Mouse (Mus musculus) midbrain, embryonic 10.5 days (tissue): ENCODE data around the gene Clip1. TPM values are rescaled to one million over a fixed set of nuclear protein-coding genes. Genes with fewer than 3 reads are reported as not detected.
"Not testable (repeated sequence)": the region's sequence is repeated elsewhere in the genome, so short reads cannot be mapped to it uniquely, and the experiment has no call there.

Experiments used
- DNase-seq: peaks from one replicate; pipeline ENCODE4 v3.0.0-alpha.2; 2017; ENCODE audit warnings: low spot score
- H3K27ac ChIP-seq: fragments of 300-500 bp; sonication (generic); replicated peaks from 2 replicates; pipeline ENCODE4 v1.5.1; 2016; ENCODE audit warnings: mild to moderate bottlenecking
- H3K27me3 ChIP-seq: fragments of 300-500 bp; sonication (generic); 2 replicates; pipeline ENCODE4 v1.6.1; 2016; ENCODE audit warnings: low read depth, mild to moderate bottlenecking; ENCODE audit not compliant: poor library complexity, severe bottlenecking
- H3K36me3 ChIP-seq: fragments of 300-500 bp; sonication (generic); 2 replicates; pipeline ENCODE4 v1.6.1; 2016; ENCODE audit warnings: mild to moderate bottlenecking, moderate library complexity
- H3K4me1 ChIP-seq: fragments of 300-500 bp; sonication (generic); 2 replicates; pipeline ENCODE4 v1.6.1; 2016
- H3K4me3 ChIP-seq: fragments of 300-500 bp; sonication (generic); 2 replicates; pipeline ENCODE4 v1.5.1; 2016; ENCODE audit warnings: mild to moderate bottlenecking, moderate library complexity
- H3K9me3 ChIP-seq: fragments of 300-500 bp; sonication (generic); replicated peaks from 2 replicates; pipeline ENCODE4 v1.6.1; 2016; ENCODE audit warnings: mild to moderate bottlenecking
- WGBS: fragments of 180-500 bp; shearing (Covaris S2); methylation state at CpG from one replicate; pipeline ENCODE4 v1.1.7; 2016; 5-methylcytosine and 5-hydroxymethylcytosine counted together
- polyA plus RNA-seq: library from polyadenylated mRNA; unstranded; fragments of >200 nt; fragmentation: Nextera tagmentation; extraction: Ambion mirVana; gene quantifications from 2 replicates; pipeline ENCODE4 v1.2.1, GENCODE M21; 2016

The Clip1 gene
- polyA plus RNA-seq = 51.3 and 55.8 TPM in 2 replicates

- peak; percentile 71 for DNase-seq
- peak within 1 kb of the TSS; percentile 99 for H3K27ac ChIP-seq
- no peaks in the 10 kb centered on the region for H3K27me3 ChIP-seq
- peak within 1 kb of the TSS; percentile 98 for H3K4me3 ChIP-seq
- WGBS = under 1% methylated on average over 58 of the region's 64 CpGs
- H3K9me3 ChIP-seq = no peaks in the 10 kb centered on the region
- peaks cover 36% of the 10 kb centered on the region for H3K4me1 ChIP-seq
- no peaks in the 10 kb centered on the region for H3K36me3 ChIP-seq
These were observed at the start of gene Clip1 for GRCm38 (mm10) chr5:123684221-123685144. TSS of gene Clip1 (minus strand) at chr5:123684618.

- H3K9me3 ChIP-seq = no peaks in the 10 kb centered on the region
- DNase-seq = no peak
- no peaks in the 10 kb centered on the region for H3K27me3 ChIP-seq
- 96% methylated on average over 2 of the region's 2 CpGs for WGBS
- no peak overlapping the region for H3K27ac ChIP-seq
- H3K4me1 ChIP-seq = no peaks in the 10 kb centered on the region
- peaks cover 89% of the 10 kb centered on the region for H3K36me3 ChIP-seq
- no peak overlapping the region for H3K4me3 ChIP-seq
These were observed 46.6 kb upstream of the Clip1 start for GRCm38 (mm10) chr5:123730981-123731380.

GRCm38 (mm10) chr5:123723816-123724215 lies 39.4 kb upstream of the Clip1 start:
- 88% methylated on average over 7 of the region's 7 CpGs for WGBS
- H3K27me3 ChIP-seq, H3K4me3 ChIP-seq, DNase-seq, H3K27ac ChIP-seq, H3K9me3 ChIP-seq: not testable (repeated sequence)
- peaks cover 15% of the 10 kb centered on the region for H3K4me1 ChIP-seq
- peaks cover 17% of the 10 kb centered on the region for H3K36me3 ChIP-seq

GRCm38 (mm10) chr5:123720328-123721311 lies 36.2 kb upstream of the Clip1 start, which contains the start of gene Zcchc8:
TSS of gene Zcchc8 (minus strand) at chr5:123721100.
- Histone ChIP-seq H3K27ac (peak within 1 kb of the TSS; percentile 96), H3K36me3 (peaks cover 30% of the 10 kb centered on the region), H3K4me3 (peak within 1 kb of the TSS; percentile 87), H3K4me1 (peaks cover 32% of the 10 kb centered on the region), H3K27me3 (no peaks in the 10 kb centered on the region), H3K9me3 (no peaks in the 10 kb centered on the region)
- DNase-seq = peak; percentile 98
- under 1% methylated on average over 83 of the region's 83 CpGs for WGBS

GRCm38 (mm10) chr5:123714622-123715021 lies 30.2 kb upstream of the Clip1 start:
- H3K36me3 ChIP-seq = peaks cover 90% of the 10 kb centered on the region
- no peak for DNase-seq
- no peak overlapping the region for H3K27ac ChIP-seq
- H3K4me1 ChIP-seq = peaks cover 25% of the 10 kb centered on the region
- H3K9me3 ChIP-seq = no peaks in the 10 kb centered on the region
- 93% methylated on average over 4 of the region's 4 CpGs for WGBS
- H3K4me3 ChIP-seq = no peak overlapping the region
- no peaks in the 10 kb centered on the region for H3K27me3 ChIP-seq

- peaks cover 17% of the 10 kb centered on the region for H3K4me1 ChIP-seq
- H3K27me3 ChIP-seq = no peaks in the 10 kb centered on the region
- no peak for DNase-seq
- WGBS = 95% methylated on average over 6 of the region's 6 CpGs
- no peak overlapping the region for H3K27ac ChIP-seq
- H3K36me3 ChIP-seq = peaks cover 99% of the 10 kb centered on the region
- no peaks in the 10 kb centered on the region for H3K9me3 ChIP-seq
- H3K4me3 ChIP-seq = no peak overlapping the region
These were observed 29.4 kb upstream of the Clip1 start for GRCm38 (mm10) chr5:123713782-123714181.

DNA sequence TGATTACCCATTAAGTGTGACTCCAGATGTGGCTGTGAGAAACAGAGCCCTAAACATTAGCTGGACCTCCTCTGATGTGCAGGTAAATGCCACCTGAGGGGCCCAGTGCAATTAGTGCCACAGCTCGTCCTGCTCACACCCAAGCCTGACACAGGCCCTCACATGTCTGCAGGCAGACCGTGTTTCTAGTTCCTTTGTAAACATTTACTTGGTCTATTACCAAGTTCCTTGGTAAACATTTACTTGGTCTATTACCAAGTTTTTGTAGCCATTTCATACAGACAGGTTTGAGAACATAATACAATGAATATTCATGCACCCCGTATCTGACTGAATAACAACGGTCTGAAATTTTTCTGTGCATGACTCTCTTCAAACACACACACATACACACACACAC lies 25.2 kb upstream of the Clip1 start:
- H3K4me3 ChIP-seq = no peak overlapping the region
- no peaks in the 10 kb centered on the region for H3K4me1 ChIP-seq
- peaks cover 100% of the 10 kb centered on the region for H3K36me3 ChIP-seq
- H3K9me3 ChIP-seq = no peaks in the 10 kb centered on the region
- H3K27ac ChIP-seq = no peak overlapping the region
- H3K27me3 ChIP-seq = no peaks in the 10 kb centered on the region
- no peak for DNase-seq
- WGBS = 93% methylated on average over 4 of the region's 4 CpGs

DNA sequence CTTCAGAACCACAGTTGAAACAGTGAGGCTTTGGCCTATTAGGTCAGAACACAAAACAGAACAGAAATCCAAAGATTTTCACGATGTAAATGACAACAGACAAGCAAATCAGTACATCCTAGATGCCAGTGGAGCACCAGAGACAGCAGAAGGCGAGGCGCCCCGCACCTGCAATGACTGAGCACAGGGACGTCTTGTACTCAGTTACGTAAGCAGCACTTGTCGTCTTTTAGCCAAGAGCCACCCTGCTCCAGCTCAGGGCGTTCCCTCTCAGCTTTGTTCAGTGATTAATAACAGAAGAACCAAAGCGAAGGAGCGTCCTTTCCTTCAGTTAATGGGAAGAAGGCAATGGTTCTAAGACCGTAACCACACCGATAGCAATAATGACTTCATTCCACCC lies 24.2 kb upstream of the Clip1 start:
- H3K27ac ChIP-seq = no peak overlapping the region
- 94% methylated on average over 12 of the region's 12 CpGs for WGBS
- no peaks in the 10 kb centered on the region for H3K27me3 ChIP-seq
- no peak for DNase-seq
- H3K36me3 ChIP-seq = peaks cover 100% of the 10 kb centered on the region
- H3K4me1 ChIP-seq = no peaks in the 10 kb centered on the region
- H3K4me3 ChIP-seq = no peak overlapping the region
- no peaks in the 10 kb centered on the region for H3K9me3 ChIP-seq

- 81% methylated on average over 11 of the region's 11 CpGs for WGBS
- Histone ChIP-seq H3K9me3 (no peaks in the 10 kb centered on the region), H3K4me3 (no peak overlapping the region), H3K4me1 (no peaks in the 10 kb centered on the region), H3K27ac (no peak overlapping the region), H3K27me3 (no peaks in the 10 kb centered on the region), H3K36me3 (peaks cover 89% of the 10 kb centered on the region)
- DNase-seq = no peak
These were observed 16.2 kb upstream of the Clip1 start for GRCm38 (mm10) chr5:123700625-123701024.

DNA sequence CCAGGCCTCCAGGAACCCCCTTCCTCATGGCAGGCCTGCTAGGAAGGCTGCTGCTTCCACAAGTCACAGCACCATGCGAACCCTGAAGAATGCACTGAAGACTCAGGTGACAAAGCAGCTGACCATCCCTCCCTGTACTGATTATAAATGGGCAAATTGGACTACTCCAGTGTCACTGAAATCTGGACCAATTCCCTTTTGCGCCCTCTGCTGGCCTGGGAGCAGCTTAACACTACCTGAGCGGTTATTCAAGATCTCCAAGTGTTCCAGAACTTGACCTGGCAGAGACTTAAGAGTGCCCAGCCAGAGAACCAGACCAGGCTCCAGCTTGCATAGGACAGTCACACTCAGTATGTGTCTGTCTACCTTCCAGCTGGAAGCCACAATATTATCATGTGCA lies 14.8 kb upstream of the Clip1 start:
- Histone ChIP-seq H3K4me1 (no peaks in the 10 kb centered on the region), H3K36me3 (peaks cover 75% of the 10 kb centered on the region), H3K27me3 (no peaks in the 10 kb centered on the region), H3K4me3 (no peak overlapping the region), H3K27ac (no peak overlapping the region), H3K9me3 (no peaks in the 10 kb centered on the region)
- WGBS = 32% methylated on average over 3 of the region's 3 CpGs
- DNase-seq = peak; percentile 60

DNA sequence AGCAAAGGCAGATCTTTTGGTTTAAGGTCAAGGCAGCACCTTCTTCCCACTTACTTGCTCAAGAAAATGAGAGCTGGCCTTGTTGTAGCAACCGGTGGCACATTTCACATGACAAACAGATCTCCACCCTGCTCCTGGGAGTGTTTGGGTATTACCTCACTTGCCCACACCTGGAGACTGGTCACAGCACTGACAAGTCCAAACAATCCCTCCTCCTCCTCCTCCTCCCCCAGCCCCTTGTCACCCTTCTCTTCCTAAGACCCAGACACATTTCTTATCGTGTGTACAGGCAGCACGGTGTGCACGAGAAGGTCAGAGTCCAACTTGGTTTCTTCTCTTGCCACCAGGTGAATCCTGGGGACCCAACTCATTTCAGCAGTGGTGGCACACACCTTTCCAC lies 12.5 kb upstream of the Clip1 start:
- no peaks in the 10 kb centered on the region for H3K27me3 ChIP-seq
- no peaks in the 10 kb centered on the region for H3K9me3 ChIP-seq
- 91% methylated on average over 4 of the region's 4 CpGs for WGBS
- H3K36me3 ChIP-seq = peaks cover 52% of the 10 kb centered on the region
- no peak overlapping the region for H3K27ac ChIP-seq
- no peak overlapping the region for H3K4me3 ChIP-seq
- no peaks in the 10 kb centered on the region for H3K4me1 ChIP-seq
- DNase-seq = no peak

DNA sequence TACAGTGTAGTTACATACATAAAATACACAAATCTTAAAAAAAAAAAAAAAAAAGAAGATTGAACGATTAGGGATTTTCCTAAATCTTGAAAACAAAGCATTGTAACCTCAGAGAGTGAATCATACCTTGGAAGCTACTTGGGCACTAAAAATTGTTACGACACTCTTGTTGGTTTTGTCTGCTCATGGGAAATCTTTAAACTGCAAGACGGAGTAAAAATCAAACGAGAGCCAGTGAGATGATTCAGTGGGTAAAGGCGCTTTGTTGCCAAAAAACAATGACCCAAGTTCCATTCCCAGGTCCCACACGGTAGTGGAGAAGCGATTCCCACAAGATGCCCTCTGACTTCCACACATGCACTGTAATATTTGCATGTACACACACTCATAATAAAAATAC lies 11.8 kb upstream of the Clip1 start:
- WGBS = 96% methylated on average over 7 of the region's 7 CpGs
- Histone ChIP-seq H3K4me3 (no peak overlapping the region), H3K9me3 (no peaks in the 10 kb centered on the region), H3K36me3 (peaks cover 45% of the 10 kb centered on the region), H3K27ac (no peak overlapping the region), H3K4me1 (no peaks in the 10 kb centered on the region), H3K27me3 (no peaks in the 10 kb centered on the region)
- DNase-seq = no peak
